Mouse (Mus musculus) cerebellum, adult 8-10 months (tissue): ENCODE data around the gene Ptch1.

Experiments used
- DNase-seq: peaks from one replicate; pipeline ENCODE4 v3.0.0; 2022

The Ptch1 gene

GRCm38 (mm10) chr13:63573256-63573835, at the start of gene Ptch1:
Gene Ptch1, minus strand, starts transcription at chr13:63573598.
- DNase-seq = peak; percentile 49

- DNase-seq = no peak
Observed at GRCm38 (mm10) chr13:63621301-63621700, 47.9 kb upstream of the Ptch1 start.

- no peak for DNase-seq
Observed at GRCm38 (mm10) chr13:63613201-63613600, 39.8 kb upstream of the Ptch1 start.

GRCm38 (mm10) chr13:63609734-63610133, 36.3 kb upstream of the Ptch1 start:
- DNase-seq = no peak

- DNase-seq = no peak
Observed at GRCm38 (mm10) chr13:63597593-63597992, 24.2 kb upstream of the Ptch1 start.

- no peak for DNase-seq
Observed at GRCm38 (mm10) chr13:63595869-63596268, 22.5 kb upstream of the Ptch1 start.

- no peak for DNase-seq
Observed at GRCm38 (mm10) chr13:63593469-63594050, 20.2 kb upstream of the Ptch1 start.

GRCm38 (mm10) chr13:63592755-63593154, 19.4 kb upstream of the Ptch1 start:
- no peak for DNase-seq

GRCm38 (mm10) chr13:63574601-63575000, 1.2 kb upstream of the Ptch1 start:
- no peak for DNase-seq

GRCm38 (mm10) chr13:63572453-63573255, 744 bp downstream of the Ptch1 start:
- DNase-seq = peak; percentile 46

GRCm38 (mm10) chr13:63572111-63572452, 1.3 kb downstream of the Ptch1 start:
- DNase-seq = no peak

- no peak for DNase-seq
Observed at GRCm38 (mm10) chr13:63570456-63570855, 2.9 kb downstream of the Ptch1 start.

- peak; percentile 16 for DNase-seq
Observed at GRCm38 (mm10) chr13:63569396-63569756, 4.0 kb downstream of the Ptch1 start.

GRCm38 (mm10) chr13:63568741-63569395, 4.5 kb downstream of the Ptch1 start:
- no peak for DNase-seq

- no peak for DNase-seq
Observed at GRCm38 (mm10) chr13:63568306-63568705, 5.1 kb downstream of the Ptch1 start.

- peak; percentile 96 for DNase-seq
Observed at GRCm38 (mm10) chr13:63567677-63568293, 5.6 kb downstream of the Ptch1 start.

GRCm38 (mm10) chr13:63566018-63567015, 7.1 kb downstream of the Ptch1 start:
- DNase-seq = peak; percentile 83

- peak; percentile 58 for DNase-seq
Observed at GRCm38 (mm10) chr13:63565320-63566017, 7.9 kb downstream of the Ptch1 start.

- DNase-seq = peak; percentile 69
Observed at GRCm38 (mm10) chr13:63564626-63565319, 8.6 kb downstream of the Ptch1 start.

- DNase-seq = peak; percentile 64
Observed at GRCm38 (mm10) chr13:63563781-63564625, 9.4 kb downstream of the Ptch1 start.
